Mouse (Mus musculus): ENCODE measurements around the gene Rab3a. TPM values are rescaled to one million over a fixed set of nuclear protein-coding genes. Genes with fewer than 3 reads are reported as not detected.

Rab3a gene
- polyA plus RNA-seq, 1 experiment from 2014 or later: 18.9 TPM

DNA sequence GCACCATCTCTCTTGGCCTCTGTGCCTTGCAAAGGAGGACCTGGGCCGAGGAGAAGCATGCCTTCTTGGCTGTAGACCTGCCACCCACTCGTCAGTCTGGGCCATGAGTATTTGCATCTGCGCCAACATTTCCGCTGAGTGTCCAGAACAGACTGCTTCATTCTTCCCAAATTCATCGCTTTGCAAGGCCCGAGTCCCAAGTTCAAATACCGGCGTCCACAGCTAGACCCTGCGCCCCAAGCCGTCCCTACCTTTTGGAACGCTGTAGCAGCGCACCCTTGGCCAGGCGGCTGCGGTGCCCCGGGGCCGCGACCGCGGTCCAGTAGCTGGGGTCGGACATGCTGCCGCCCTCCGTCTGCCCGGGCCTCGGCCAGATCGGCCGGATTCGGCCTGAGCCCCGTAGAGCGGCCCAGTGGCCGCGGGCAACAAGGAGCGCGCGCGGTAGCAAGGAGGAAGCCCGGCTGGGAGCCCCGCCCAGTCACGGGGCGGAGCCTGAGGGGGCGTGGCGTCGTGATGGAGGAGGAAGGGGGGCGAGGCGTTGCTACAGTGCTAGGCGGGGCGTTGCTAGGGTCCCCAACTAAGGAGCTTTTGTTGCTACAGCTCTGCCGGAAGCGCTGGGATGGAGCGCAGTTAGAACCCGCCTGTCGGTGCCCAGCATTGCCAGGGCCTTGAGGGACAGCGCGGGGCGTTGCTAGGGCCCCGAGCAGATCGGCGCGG is 37.7 kb downstream of the Rab3a start:
- H3K4me3 ChIP-seq (ENCODE audit: low read depth, low read length): peak overlapping the region; percentile 50

GRCm38 (mm10) chr8:70792700-70793099 is 38.2 kb downstream of the Rab3a start:
- DNase-seq (ENCODE audit: low spot score): peak; percentile 96
- 0% methylated on average over 20 of the region's 20 CpGs for WGBS

More for the DNA sequence above, 37.7 kb downstream of the Rab3a start:
- peak overlapping the region; percentile 71 for H3K9ac ChIP-seq (ENCODE audit: low read length)
- H3K4me2 ChIP-seq (replicated peaks; ENCODE audit: low read depth): peak overlapping the region; percentile 60
- H3K36me3 ChIP-seq (ENCODE audit: control insufficient read depth, insufficient read depth, low read length): peaks cover 3% of the 10 kb centered on the region
- DNase-seq (ENCODE audit: low spot score) (peak; percentile 98), ATAC-seq (ENCODE audit: low FRiP score, low TSS enrichment) (peak; percentile 75)
- WGBS: 3% methylated on average over 57 of the region's 58 CpGs
- no peak for TF ChIP-seq CTCF (IDR thresholded peaks at IDR 0.05; ENCODE audit: low read depth)
- no peak for TF ChIP-seq EP300 (optimal IDR thresholded peaks at IDR 0.05)
- no peaks in the 10 kb centered on the region for H3K9me3 ChIP-seq (ENCODE audit: control insufficient read depth, low read length)
- peak overlapping the region; percentile 75 for H3K27ac ChIP-seq (replicated peaks)
- H3K27me3 ChIP-seq (ENCODE audit: control insufficient read depth, insufficient read depth, low read length): no peaks in the 10 kb centered on the region
- H3K4me1 ChIP-seq (replicated peaks; ENCODE audit: control insufficient read depth, insufficient read depth): peaks cover 8% of the 10 kb centered on the region; the same call in 1 of the 2 replicates

DNA sequence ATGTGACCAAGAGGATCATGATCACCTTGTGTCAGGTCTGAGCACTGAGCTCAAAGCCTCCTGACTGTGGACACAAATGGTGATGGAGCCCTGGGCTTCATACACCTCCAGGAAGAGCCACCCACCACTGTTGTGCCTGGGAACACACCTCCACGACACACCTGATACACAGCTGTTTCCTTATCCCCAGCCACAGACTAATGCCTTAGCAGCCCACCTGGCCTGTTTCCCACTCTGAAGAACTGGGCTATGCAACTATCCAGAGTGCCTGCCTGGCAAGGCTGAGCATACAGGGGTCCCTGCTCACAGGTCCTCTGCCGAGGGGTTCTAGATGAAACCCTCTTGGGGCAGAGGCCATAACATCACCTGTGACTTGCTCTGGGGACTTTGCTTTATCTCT is 39.7 kb downstream of the Rab3a start:
- WGBS: 77% methylated on average over 2 of the region's 2 CpGs
- TF ChIP-seq EP300 (optimal IDR thresholded peaks at IDR 0.05) (no peak), CTCF (IDR thresholded peaks at IDR 0.05; ENCODE audit: low read depth) (no peak)
- Histone ChIP-seq H3K4me2 (replicated peaks; ENCODE audit: low read depth) (no peak overlapping the region), H3K4me3 (ENCODE audit: low read depth, low read length) (no peak overlapping the region), H3K27me3 (ENCODE audit: control insufficient read depth, insufficient read depth, low read length) (no peaks in the 10 kb centered on the region), H3K27ac (replicated peaks) (no peak overlapping the region), H3K4me1 (replicated peaks; ENCODE audit: control insufficient read depth, insufficient read depth) (peaks cover 10% of the 10 kb centered on the region; the same call in 1 of the 2 replicates), H3K36me3 (ENCODE audit: control insufficient read depth, insufficient read depth, low read length) (no peaks in the 10 kb centered on the region), H3K9ac (ENCODE audit: low read length) (no peak overlapping the region), H3K9me3 (ENCODE audit: control insufficient read depth, low read length) (no peaks in the 10 kb centered on the region)
- DNase-seq (ENCODE audit: low spot score) (no peak), ATAC-seq (ENCODE audit: low FRiP score, low TSS enrichment) (no peak)

More at GRCm38 (mm10) chr8:70792700-70793099, 38.2 kb downstream of the Rab3a start:
- H3K4me1 ChIP-seq (replicated peaks; ENCODE audit: control insufficient read depth, insufficient read depth): peaks cover 8% of the 10 kb centered on the region; the same call in 1 of the 2 replicates
- peak overlapping the region; percentile 60 for H3K4me2 ChIP-seq (replicated peaks; ENCODE audit: low read depth)
- H3K9ac ChIP-seq (ENCODE audit: low read length): peak overlapping the region; percentile 71; the same call in 1 of the 2 replicates
- peak overlapping the region; percentile 75 for H3K27ac ChIP-seq (replicated peaks)
- no peaks in the 10 kb centered on the region for H3K9me3 ChIP-seq (ENCODE audit: control insufficient read depth, low read length)
- peaks cover 3% of the 10 kb centered on the region for H3K36me3 ChIP-seq (ENCODE audit: control insufficient read depth, insufficient read depth, low read length)
- TF ChIP-seq EP300 (optimal IDR thresholded peaks at IDR 0.05): no peak
- TF ChIP-seq CTCF (IDR thresholded peaks at IDR 0.05; ENCODE audit: low read depth): no peak
- H3K27me3 ChIP-seq (ENCODE audit: control insufficient read depth, insufficient read depth, low read length): no peaks in the 10 kb centered on the region
- H3K4me3 ChIP-seq (ENCODE audit: low read depth, low read length): peak overlapping the region; percentile 50
- peak; percentile 74 for ATAC-seq (ENCODE audit: low FRiP score, low TSS enrichment)

- DNase-seq (ENCODE audit: low spot score) (no peak), ATAC-seq (ENCODE audit: low FRiP score, low TSS enrichment) (no peak)
- H3K27me3 ChIP-seq (ENCODE audit: control insufficient read depth, insufficient read depth, low read length): no peaks in the 10 kb centered on the region
- H3K9me3 ChIP-seq (ENCODE audit: control insufficient read depth, low read length): no peaks in the 10 kb centered on the region
- no peak overlapping the region for H3K4me3 ChIP-seq (ENCODE audit: low read depth, low read length)
- H3K36me3 ChIP-seq (ENCODE audit: control insufficient read depth, insufficient read depth, low read length): no peaks in the 10 kb centered on the region
- H3K27ac ChIP-seq (replicated peaks): no peak overlapping the region
- H3K4me2 ChIP-seq (replicated peaks; ENCODE audit: low read depth): no peak overlapping the region
- peak; percentile 61 for TF ChIP-seq CTCF (IDR thresholded peaks at IDR 0.05; ENCODE audit: low read depth)
- TF ChIP-seq EP300 (optimal IDR thresholded peaks at IDR 0.05): no peak
- H3K4me1 ChIP-seq (replicated peaks; ENCODE audit: control insufficient read depth, insufficient read depth): peaks cover 10% of the 10 kb centered on the region; the same call in 1 of the 2 replicates
- no peak overlapping the region for H3K9ac ChIP-seq (ENCODE audit: low read length)
- 91% methylated on average over 2 of the region's 2 CpGs for WGBS
These were observed 40.9 kb downstream of the Rab3a start for GRCm38 (mm10) chr8:70795370-70795769.

DNA sequence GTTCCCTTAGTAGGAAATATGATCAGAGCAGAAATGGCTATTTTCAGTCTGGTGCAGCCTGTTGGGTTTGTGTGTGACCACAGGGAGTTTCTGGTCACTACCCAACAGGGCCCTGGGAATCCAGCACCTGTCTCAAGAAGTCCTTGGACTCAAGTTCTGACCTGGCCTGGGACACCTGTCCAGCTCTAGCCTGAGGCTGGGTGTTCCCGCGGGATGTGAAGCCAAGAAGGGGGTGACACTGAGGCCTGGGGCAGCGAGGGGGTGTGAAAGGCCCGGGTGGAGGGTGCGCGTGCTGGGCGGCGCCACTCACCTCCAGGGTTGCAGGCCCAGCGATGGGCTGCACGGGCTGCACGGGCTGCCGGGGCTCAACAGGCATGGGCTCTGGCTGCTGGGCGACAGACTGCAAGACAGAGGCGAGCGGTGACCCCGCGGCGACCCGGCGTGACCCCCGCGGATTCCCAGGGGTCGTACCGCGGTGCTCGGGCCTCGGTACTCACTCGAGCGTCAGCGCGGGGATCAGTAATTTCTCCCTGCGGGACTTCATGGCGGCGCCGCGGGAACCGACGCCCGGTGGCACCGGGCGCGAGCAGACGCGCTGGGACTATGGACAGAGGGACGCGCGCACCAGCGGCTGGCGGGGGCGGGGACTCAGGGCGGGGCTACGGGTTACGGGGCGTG is 42.1 kb downstream of the Rab3a start:
- DNase-seq (ENCODE audit: low spot score) (peak; percentile 48), ATAC-seq (ENCODE audit: low FRiP score, low TSS enrichment) (no peak)
- Histone ChIP-seq H3K9ac (ENCODE audit: low read length) (peak overlapping the region; percentile 60), H3K9me3 (ENCODE audit: control insufficient read depth, low read length) (no peaks in the 10 kb centered on the region), H3K36me3 (ENCODE audit: control insufficient read depth, insufficient read depth, low read length) (no peaks in the 10 kb centered on the region), H3K4me3 (ENCODE audit: low read depth, low read length) (peak overlapping the region; percentile 53), H3K27me3 (ENCODE audit: control insufficient read depth, insufficient read depth, low read length) (no peaks in the 10 kb centered on the region), H3K4me2 (replicated peaks; ENCODE audit: low read depth) (peak overlapping the region; percentile 93), H3K27ac (replicated peaks) (peak overlapping the region; percentile 49), H3K4me1 (replicated peaks; ENCODE audit: control insufficient read depth, insufficient read depth) (0 out of 2 replicates have a peak, but pooled peaks cover 6% of the 10 kb centered on the region)
- 4% methylated on average over 42 of the region's 54 CpGs for WGBS
- TF ChIP-seq EP300 (optimal IDR thresholded peaks at IDR 0.05) (no peak), CTCF (IDR thresholded peaks at IDR 0.05; ENCODE audit: low read depth) (no peak)

Measured in stomach, postnatal 0 days (tissue).